Mouse (Mus musculus) lung, postnatal 14 days (tissue): Measurements from ENCODE around the gene Arhgap42.

Source experiments
- DNase-seq: peaks from one replicate; pipeline ENCODE4 v3.0.0; 2021

The Arhgap42 gene

GRCm38 (mm10) chr9:8996494-8996893 lies 242.4 kb downstream of the Arhgap42 start:
- DNase-seq, result no peak

GRCm38 (mm10) chr9:8982315-8982714 lies 256.6 kb downstream of the Arhgap42 start:
- DNase-seq, result no peak

- DNase-seq, result no peak
Measured at GRCm38 (mm10) chr9:8977775-8978174, 261.1 kb downstream of the Arhgap42 start.

DNA sequence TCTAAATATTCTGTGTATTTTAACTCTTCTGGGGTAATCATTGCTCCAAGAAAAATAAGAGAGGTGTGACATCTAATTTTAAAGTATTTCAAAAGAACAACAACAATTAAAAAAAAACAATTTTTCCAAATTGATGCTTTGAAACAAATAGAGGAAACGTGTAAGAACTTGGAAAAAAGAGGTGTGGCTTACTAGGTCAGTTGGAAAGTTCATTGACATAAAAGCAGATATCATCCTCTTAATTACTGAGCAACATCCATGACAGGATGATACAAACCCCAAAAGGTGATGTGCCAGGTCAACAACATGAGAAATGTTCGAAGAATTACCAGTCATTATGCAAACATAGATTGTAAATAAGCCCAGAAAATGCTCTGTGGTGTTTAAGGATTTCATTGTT lies 267.4 kb downstream of the Arhgap42 start, which contains the start of gene Gm16485:
Gm16485 (plus strand) TSS at position 301 of the 400 bp plus-strand sequence.
- DNase-seq, result no peak

GRCm38 (mm10) chr9:8970240-8970639 lies 268.7 kb downstream of the Arhgap42 start:
- peak; percentile 31 for DNase-seq

- peak; percentile 41 for DNase-seq
Measured at GRCm38 (mm10) chr9:8964512-8965133, 274.3 kb downstream of the Arhgap42 start.

- no peak for DNase-seq
Measured at GRCm38 (mm10) chr9:8953306-8953705, 285.6 kb downstream of the Arhgap42 start.
